Mouse (Mus musculus) embryonic facial prominence, embryonic 13.5 days (tissue): ENCODE measurements around the gene St7. TPM values are rescaled to one million over a fixed set of nuclear protein-coding genes. Genes with fewer than 3 reads are reported as not detected.

ENCODE experiments used
- ATAC-seq: fragments of 200-750 bp; cut with Nextera tagmentation; 2 replicates; pipeline ENCODE4 v1.8.0; 2017; ENCODE audit warnings: low read depth; ENCODE audit not compliant: insufficient number of reproducible peaks, insufficient read depth, low FRiP score, low TSS enrichment
- H3K27ac ChIP-seq: fragments of 300-500 bp; sonication (generic); 2 replicates; pipeline ENCODE4 v1.5.1; 2015; ENCODE audit warnings: moderate library complexity, mild to moderate bottlenecking, inconsistent platforms
- H3K27me3 ChIP-seq: fragments of 300-500 bp; sonication (generic); 2 replicates; pipeline ENCODE4 v1.6.1; 2015; ENCODE audit warnings: mild to moderate bottlenecking, inconsistent platforms
- H3K36me3 ChIP-seq: fragments of 300-500 bp; sonication (generic); 2 replicates; pipeline ENCODE4 v1.6.1; 2015; ENCODE audit warnings: mild to moderate bottlenecking, inconsistent platforms
- H3K4me1 ChIP-seq: fragments of 300-500 bp; sonication (generic); 2 replicates; pipeline ENCODE4 v1.6.1; 2015; ENCODE audit warnings: inconsistent platforms
- H3K4me2 ChIP-seq: fragments of 300-500 bp; sonication (generic); 2 replicates; pipeline ENCODE4 v1.6.1; 2015; ENCODE audit warnings: moderate library complexity, mild to moderate bottlenecking, inconsistent platforms
- H3K4me3 ChIP-seq: fragments of 300-500 bp; sonication (generic); 2 replicates; pipeline ENCODE4 v1.5.1; 2015; ENCODE audit warnings: mild to moderate bottlenecking, inconsistent platforms
- H3K9ac ChIP-seq: fragments of 300-500 bp; sonication (generic); 2 replicates; pipeline ENCODE4 v1.6.1; 2015; ENCODE audit warnings: mild to moderate bottlenecking, inconsistent platforms
- H3K9me3 ChIP-seq: fragments of 300-500 bp; sonication (generic); 2 replicates; pipeline ENCODE4 v1.6.1; 2016; ENCODE audit warnings: inconsistent platforms
- WGBS: fragments of 180-500 bp; shearing (Covaris S2); methylation state at CpG from one replicate; pipeline ENCODE4 v1.1.7; 2015; ENCODE audit warnings: mixed read lengths; 5-methylcytosine and 5-hydroxymethylcytosine counted together
- polyA plus RNA-seq: library from polyadenylated mRNA; unstranded; fragments of >200 nt; fragmentation: Nextera tagmentation; extraction: Ambion mirVana; gene quantifications from 2 replicates; pipeline ENCODE4 v1.2.1, GENCODE M21; 2015

St7 gene
- polyA plus RNA-seq, 1 experiment from 2014 or later: 25.7 TPM

- Histone ChIP-seq H3K4me3 (no peak overlapping the region), H3K27me3 (no peaks in the 10 kb centered on the region), H3K9me3 (no peaks in the 10 kb centered on the region), H3K36me3 (no peaks in the 10 kb centered on the region), H3K9ac (no peak overlapping the region), H3K27ac (no peak overlapping the region), H3K4me1 (0 out of 2 replicates have a peak, but pooled peaks cover 2% of the 10 kb centered on the region), H3K4me2 (no peak overlapping the region)
- WGBS: 83% methylated on average over 4 of the region's 4 CpGs
- no peak for ATAC-seq
These were observed 49.5 kb downstream of the St7 start for GRCm38 (mm10) chr6:17742209-17742608.

- no peak overlapping the region for H3K27ac ChIP-seq
- H3K36me3 ChIP-seq: no peaks in the 10 kb centered on the region
- H3K27me3 ChIP-seq: no peaks in the 10 kb centered on the region
- 89% methylated on average over 4 of the region's 4 CpGs for WGBS
- H3K4me2 ChIP-seq: no peak overlapping the region
- H3K9me3 ChIP-seq: no peaks in the 10 kb centered on the region
- no peak overlapping the region for H3K4me3 ChIP-seq
- no peak for ATAC-seq
- no peak overlapping the region for H3K9ac ChIP-seq
- H3K4me1 ChIP-seq: 0 out of 2 replicates have a peak, but pooled peaks cover 2% of the 10 kb centered on the region
These were observed 50.6 kb downstream of the St7 start for GRCm38 (mm10) chr6:17743325-17743724.

DNA sequence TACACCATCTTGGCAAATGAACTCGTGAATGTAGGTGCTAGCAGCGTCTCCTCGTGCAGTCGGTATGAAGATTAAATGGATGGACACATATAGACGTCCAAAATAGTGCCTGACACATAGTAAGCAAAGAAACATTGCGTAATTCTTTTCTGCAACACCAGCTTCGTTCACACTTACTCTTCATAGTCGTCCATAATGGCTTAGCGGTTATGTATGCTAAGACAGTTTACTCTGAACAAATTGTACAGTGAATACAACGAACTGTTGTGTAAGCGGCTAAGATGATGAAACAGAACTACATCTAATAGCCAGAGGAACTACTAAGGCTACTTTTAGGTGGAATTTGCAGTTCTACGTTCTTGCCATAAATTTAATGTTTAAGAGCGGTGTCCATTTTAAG is 55.0 kb downstream of the St7 start:
- ATAC-seq: no peak
- Histone ChIP-seq H3K4me1 (peaks cover 15% of the 10 kb centered on the region), H3K9me3 (no peaks in the 10 kb centered on the region), H3K4me3 (no peak overlapping the region), H3K36me3 (no peaks in the 10 kb centered on the region), H3K4me2 (no peak overlapping the region), H3K9ac (no peak overlapping the region), H3K27ac (no peak overlapping the region), H3K27me3 (no peaks in the 10 kb centered on the region)
- WGBS: 91% methylated on average over 13 of the region's 13 CpGs

DNA sequence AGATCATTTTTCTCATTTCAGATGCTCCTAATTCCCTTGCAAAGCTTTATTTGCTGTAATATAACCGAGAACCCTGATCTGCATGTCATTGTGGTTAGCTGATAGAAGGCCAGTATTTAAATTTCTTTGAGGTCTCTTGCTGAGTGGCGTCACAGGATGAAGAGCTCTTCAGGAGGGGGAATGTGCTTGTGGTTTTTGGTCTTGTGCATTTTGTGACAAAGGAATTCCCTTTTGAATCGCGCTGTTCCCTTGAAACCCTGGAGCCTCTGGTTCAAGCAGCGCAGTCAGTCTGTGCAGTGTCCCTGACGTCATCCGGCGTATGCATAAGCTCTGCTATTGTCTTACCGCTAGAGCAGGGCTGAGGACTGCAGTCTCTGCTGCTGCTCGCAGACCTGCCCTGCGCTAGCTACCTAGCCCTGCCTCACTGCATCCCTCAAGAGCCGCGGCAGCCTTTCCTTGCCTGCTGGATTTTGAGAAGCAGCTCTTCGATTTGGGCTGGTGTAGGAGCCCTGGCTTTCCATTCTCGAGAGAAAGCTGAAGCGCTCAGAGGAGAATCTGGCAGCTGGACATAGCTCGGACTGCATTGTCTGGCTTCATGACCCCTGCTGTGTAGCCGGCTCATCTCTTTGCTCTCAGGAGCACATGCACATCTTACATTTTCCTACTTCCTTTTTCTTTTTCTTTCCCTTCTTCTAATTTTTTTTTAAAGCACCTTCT is 56.3 kb downstream of the St7 start:
- H3K27ac ChIP-seq: peak overlapping the region; percentile 78
- H3K4me3 ChIP-seq: peak overlapping the region; percentile 44
- WGBS: under 1% methylated on average over 18 of the region's 18 CpGs
- ATAC-seq: peak; percentile 92
- H3K9me3 ChIP-seq: no peaks in the 10 kb centered on the region
- peak overlapping the region; percentile 71 for H3K9ac ChIP-seq
- H3K4me1 ChIP-seq: peaks cover 15% of the 10 kb centered on the region
- H3K36me3 ChIP-seq: no peaks in the 10 kb centered on the region
- no peaks in the 10 kb centered on the region for H3K27me3 ChIP-seq
- peak overlapping the region; percentile 73 for H3K4me2 ChIP-seq

- H3K27ac ChIP-seq: peak overlapping the region; percentile 78
- peak overlapping the region; percentile 73 for H3K4me2 ChIP-seq
- H3K9ac ChIP-seq: peak overlapping the region; percentile 71
- H3K4me3 ChIP-seq: peak overlapping the region; percentile 44
- no peak for ATAC-seq
- H3K27me3 ChIP-seq: no peaks in the 10 kb centered on the region
- H3K36me3 ChIP-seq: no peaks in the 10 kb centered on the region
- H3K4me1 ChIP-seq: peaks cover 15% of the 10 kb centered on the region
- 41% methylated on average over 3 of the region's 3 CpGs for WGBS
- no peaks in the 10 kb centered on the region for H3K9me3 ChIP-seq
These were observed 56.9 kb downstream of the St7 start for GRCm38 (mm10) chr6:17749596-17749995.

- Histone ChIP-seq H3K9me3 (no peaks in the 10 kb centered on the region), H3K4me1 (peaks cover 15% of the 10 kb centered on the region), H3K4me2 (peak overlapping the region; percentile 73), H3K36me3 (no peaks in the 10 kb centered on the region), H3K4me3 (peak overlapping the region; percentile 44), H3K27ac (no peak overlapping the region), H3K27me3 (no peaks in the 10 kb centered on the region), H3K9ac (0 out of 2 replicates have a peak overlapping the region, but pooled peaks have one; percentile 40)
- WGBS: 72% methylated on average over 9 of the region's 9 CpGs
- no peak for ATAC-seq
These were observed 57.4 kb downstream of the St7 start for GRCm38 (mm10) chr6:17750041-17750660.

GRCm38 (mm10) chr6:17750957-17751356 is 58.2 kb downstream of the St7 start:
- Histone ChIP-seq H3K9ac (no peak overlapping the region), H3K4me3 (no peak overlapping the region), H3K4me2 (no peak overlapping the region), H3K9me3 (no peaks in the 10 kb centered on the region), H3K4me1 (peaks cover 15% of the 10 kb centered on the region), H3K27me3 (no peaks in the 10 kb centered on the region), H3K27ac (no peak overlapping the region), H3K36me3 (no peaks in the 10 kb centered on the region)
- 87% methylated on average over 6 of the region's 6 CpGs for WGBS
- no peak for ATAC-seq

DNA sequence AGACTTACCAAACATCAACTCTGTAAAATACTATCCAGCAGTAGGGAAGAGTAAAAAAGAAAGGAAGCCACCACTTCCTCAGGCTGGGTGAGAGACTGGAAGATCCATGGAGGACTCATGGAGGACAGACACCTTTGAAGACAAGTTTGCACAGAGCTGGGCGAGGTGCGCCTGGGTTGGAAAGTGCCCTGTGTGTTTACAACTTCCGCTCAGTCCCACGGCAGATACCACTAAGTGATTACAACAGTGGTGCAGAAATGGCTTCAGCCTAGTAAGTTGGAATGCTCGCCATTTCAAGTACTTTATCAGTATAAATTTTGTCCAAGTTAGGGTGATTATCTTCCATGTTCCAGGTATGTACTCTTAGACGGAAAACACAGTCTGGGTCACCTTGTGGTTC is 63.2 kb downstream of the St7 start:
- no peaks in the 10 kb centered on the region for H3K27me3 ChIP-seq
- H3K4me1 ChIP-seq: no peaks in the 10 kb centered on the region
- no peak overlapping the region for H3K27ac ChIP-seq
- H3K4me2 ChIP-seq: no peak overlapping the region
- H3K4me3 ChIP-seq: no peak overlapping the region
- no peak for ATAC-seq
- 80% methylated on average over 6 of the region's 6 CpGs for WGBS
- H3K36me3 ChIP-seq: no peaks in the 10 kb centered on the region
- no peaks in the 10 kb centered on the region for H3K9me3 ChIP-seq
- no peak overlapping the region for H3K9ac ChIP-seq

DNA sequence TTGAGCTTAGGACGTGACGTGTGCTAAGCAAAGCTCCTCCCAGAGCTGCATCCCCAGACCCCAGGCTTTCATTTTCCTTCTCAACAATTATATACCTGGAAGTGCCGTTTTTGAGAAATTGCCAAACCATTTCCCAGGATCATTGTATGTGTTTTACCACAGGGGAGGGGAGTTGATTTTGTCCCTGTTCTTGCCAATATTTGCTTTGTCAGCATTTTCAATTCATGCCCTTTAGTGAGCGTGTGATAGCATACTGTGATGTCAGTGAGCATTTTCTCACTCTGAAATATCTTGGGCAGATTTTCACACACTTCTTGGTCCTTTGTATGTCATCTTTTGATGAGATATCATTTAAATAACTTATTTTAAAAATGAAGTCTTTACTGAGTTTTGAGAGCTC is 65.8 kb downstream of the St7 start:
- Histone ChIP-seq H3K9me3 (no peaks in the 10 kb centered on the region), H3K9ac (no peak overlapping the region), H3K27me3 (no peaks in the 10 kb centered on the region), H3K4me1 (peaks cover 5% of the 10 kb centered on the region; the same call in 1 of the 2 replicates), H3K4me3 (no peak overlapping the region), H3K4me2 (no peak overlapping the region), H3K27ac (no peak overlapping the region), H3K36me3 (no peaks in the 10 kb centered on the region)
- ATAC-seq: no peak
- WGBS: 73% methylated on average over 4 of the region's 4 CpGs

- H3K4me3 ChIP-seq: no peak overlapping the region
- H3K27ac ChIP-seq: no peak overlapping the region
- no peak for ATAC-seq
- no peaks in the 10 kb centered on the region for H3K36me3 ChIP-seq
- H3K4me1 ChIP-seq: peaks cover 5% of the 10 kb centered on the region; the same call in 1 of the 2 replicates
- H3K4me2 ChIP-seq: no peak overlapping the region
- WGBS: 81% methylated on average over 9 of the region's 9 CpGs
- H3K9me3 ChIP-seq: no peaks in the 10 kb centered on the region
- H3K27me3 ChIP-seq: no peaks in the 10 kb centered on the region
- H3K9ac ChIP-seq: no peak overlapping the region
These were observed 71.4 kb downstream of the St7 start for GRCm38 (mm10) chr6:17763963-17764659.

DNA sequence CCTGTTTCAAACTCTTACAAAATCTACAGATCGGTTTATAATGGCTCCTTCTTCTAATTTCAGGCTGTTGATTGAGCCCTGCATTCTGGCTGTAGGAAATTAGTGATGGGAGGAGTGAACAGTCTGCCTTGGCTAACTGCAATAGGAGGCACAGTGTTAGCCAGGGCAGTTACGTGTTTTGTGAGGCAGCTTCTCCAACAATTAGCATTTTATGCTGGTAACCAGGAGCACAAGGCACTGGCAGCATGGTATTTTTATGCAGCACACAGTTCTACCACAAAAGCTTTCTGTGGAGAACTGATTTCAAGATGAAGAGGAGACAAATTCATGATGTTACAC is 71.9 kb downstream of the St7 start:
- H3K4me3 ChIP-seq: no peak overlapping the region
- peaks cover 5% of the 10 kb centered on the region; the same call in 1 of the 2 replicates for H3K4me1 ChIP-seq
- no peaks in the 10 kb centered on the region for H3K27me3 ChIP-seq
- no peak overlapping the region for H3K9ac ChIP-seq
- WGBS: 74% methylated on average over 2 of the region's 2 CpGs
- no peak overlapping the region for H3K27ac ChIP-seq
- H3K4me2 ChIP-seq: no peak overlapping the region
- H3K36me3 ChIP-seq: no peaks in the 10 kb centered on the region
- H3K9me3 ChIP-seq: no peaks in the 10 kb centered on the region
- no peak for ATAC-seq
